Mouse (Mus musculus): ENCODE measurements at regions not wholly inside any gene's neighbourhood (a gene's known extent, or its start where the extent isn't known, plus 50 kb on each side); places are given as distances from the start of the nearest gene placed in this dataset.

DNA sequence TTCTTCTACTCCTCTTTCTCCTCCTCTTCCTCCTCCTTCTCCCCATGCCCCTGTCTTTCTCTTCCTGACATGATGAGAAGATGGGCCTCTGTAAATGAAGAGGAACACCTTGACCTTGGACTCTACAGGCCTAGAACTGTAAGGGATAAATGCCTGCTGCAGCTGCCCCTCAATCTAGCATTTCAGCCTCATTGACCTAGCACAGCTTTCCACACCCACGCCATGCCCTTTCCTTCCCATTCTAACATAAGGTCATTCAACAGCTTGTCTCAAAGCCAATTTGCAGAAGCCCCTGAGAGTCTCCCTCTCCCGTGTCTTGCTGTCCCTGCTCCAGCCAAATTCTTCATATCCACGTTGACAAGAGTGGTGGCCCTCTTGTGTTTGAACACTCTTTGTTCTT is 63.8 kb upstream of the Dscam start:
- no peak for DNase-seq

- DNase-seq = no peak
Observed at GRCm38 (mm10) chr16:97239626-97240025, 69.1 kb upstream of the Dscam start.

DNA sequence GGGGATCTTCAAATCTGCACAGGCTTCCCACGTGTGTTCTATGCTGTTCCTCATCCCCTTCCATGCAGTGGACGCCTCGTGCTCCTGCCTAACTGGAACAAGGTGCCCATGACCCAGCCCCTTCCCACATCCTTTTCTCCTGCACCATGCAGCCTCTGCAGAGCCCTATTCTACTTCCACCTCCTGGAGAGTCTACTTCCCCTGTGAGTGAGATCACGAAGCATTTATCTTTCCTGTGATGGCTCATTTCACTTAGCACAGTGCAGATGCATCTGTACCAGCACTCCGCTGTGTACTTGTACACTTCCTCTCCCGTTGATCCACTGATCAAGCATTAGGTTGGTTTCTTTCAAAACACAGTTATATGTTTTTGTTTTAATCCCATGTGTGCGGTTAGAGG is 69.5 kb upstream of the Dscam start:
- DNase-seq = no peak

GRCm38 (mm10) chr16:97240859-97241360 is 70.4 kb upstream of the Dscam start:
- no peak for DNase-seq

DNA sequence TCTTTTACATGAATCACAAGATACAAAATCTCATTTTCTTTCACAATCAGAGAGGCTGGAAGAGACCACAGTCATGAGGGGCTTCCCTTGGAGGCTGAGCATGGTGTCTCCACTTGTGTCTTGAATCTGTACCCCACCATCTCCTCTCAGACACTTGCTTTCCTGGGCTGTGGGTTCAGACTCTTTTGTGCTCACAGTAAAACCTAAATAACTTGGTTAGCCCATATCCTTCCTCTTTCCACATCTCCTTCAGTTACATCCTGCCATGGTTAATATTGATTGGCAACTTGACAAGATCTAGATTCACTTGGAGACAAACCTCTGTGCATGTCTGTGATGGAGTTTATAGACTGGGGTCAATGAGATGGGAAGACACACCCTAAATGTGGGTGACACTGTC is 71.1 kb upstream of the Dscam start:
- no peak for DNase-seq

DNA sequence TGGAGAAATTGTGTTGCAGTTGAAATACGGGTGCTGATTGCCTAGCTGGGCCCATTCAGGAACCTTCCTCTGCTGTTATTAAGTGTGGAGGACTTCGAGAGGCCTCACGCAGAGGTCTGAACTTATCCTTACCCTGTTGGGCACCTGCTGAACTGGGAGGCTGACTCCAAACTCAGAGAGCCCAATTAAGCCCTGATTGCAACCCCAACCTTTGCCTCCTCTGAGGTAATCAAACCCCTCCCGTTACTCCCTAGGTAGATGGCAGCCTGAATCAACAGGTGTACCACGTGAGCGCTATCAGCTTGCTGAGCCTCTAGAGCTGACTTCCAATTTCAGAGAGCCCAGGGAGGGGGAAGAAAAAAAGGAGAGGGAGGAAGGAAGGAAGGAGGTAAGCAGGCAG is 79.9 kb upstream of the Dscam start:
- DNase-seq = no peak

DNA sequence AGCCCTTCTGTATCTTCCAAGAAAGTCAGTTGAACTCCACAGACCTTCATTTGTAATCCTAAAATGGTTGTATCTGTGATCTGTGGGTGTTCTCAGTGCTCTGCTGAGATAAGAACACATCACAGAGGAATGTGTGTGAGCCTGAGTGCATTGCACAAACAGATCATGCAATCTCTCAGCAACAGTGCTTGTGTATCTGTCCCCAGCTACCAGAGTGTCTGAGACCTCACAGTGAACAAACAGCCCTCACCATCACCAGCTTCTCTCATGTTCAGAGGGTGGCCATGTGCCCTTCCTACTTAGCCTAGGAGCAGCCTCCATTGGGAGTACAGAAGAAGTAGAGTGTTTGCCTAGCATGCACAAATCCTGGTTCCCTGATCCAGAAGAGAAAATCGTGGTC is 82.0 kb upstream of the Dscam start:
- DNase-seq = no peak

DNA sequence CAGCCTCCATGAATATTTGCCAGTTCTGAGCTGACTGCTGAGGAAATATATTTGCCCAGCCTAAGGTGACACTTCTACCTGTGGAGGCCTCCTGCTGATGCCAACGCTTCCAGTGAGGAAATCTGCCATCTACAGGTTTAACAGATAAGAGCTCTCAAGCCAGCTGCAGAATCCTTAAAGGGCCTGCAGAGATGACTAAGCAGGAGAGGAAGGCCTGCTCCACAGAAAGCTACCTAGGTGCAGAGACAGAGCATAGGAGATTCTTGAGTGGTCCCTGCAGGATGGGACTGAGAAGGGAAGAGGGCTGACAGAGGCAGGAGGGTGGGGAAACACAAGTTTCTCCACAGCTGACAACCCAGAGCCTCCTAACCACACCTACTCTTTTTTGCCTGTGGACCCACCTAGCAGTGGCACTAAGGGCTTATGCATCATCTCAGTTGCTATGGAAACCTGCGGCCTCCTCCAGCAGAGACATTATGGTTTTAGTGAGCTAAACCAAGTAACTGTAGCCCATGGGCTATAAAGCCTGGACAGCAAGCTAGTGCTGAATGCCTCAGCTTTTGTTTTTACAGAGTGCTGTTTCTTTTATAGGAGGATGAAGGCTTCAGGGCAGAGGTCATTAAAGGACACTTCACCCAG is 82.6 kb upstream of the Dscam start:
- no peak for DNase-seq

DNA sequence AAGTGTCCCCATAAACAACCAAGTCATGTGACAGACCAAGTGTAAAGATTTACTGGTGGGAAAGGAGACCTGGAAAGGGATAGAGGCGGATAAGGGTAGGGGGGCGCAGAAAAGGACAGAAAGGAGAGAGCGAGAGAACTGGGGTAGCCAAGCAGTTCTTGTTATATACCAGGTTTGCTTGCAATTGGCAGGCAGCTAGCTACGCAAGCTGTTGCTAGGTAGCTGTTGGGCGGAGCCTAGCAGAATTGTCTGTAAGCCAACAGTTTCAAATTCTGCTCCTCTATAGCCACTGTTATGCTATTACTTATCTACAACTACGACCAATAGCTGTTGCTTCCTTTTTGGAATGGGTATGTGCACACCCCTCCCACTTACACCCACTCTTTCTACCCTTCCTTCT is 88.3 kb upstream of the Dscam start:
- no peak for DNase-seq

DNA sequence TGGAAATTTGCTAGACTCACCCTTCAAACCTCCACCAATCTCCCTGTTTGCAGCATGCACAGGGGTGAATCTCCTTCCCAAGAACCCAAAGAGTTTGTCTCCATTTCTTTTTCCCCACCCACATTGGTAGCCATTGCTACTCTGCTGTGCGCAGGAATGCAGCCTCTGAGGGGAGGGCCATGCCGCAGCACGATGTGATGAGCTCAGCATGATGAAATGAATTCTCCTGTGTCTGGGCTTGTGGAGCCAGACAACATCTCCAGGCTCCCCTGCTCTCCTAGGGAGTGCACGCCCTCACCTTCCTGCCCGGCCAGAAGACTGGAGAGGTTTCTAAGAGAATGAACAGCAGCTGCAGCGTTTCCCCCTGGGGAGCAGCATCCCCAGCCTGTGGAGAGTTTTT is 92.9 kb upstream of the Dscam start:
- DNase-seq = no peak

DNA sequence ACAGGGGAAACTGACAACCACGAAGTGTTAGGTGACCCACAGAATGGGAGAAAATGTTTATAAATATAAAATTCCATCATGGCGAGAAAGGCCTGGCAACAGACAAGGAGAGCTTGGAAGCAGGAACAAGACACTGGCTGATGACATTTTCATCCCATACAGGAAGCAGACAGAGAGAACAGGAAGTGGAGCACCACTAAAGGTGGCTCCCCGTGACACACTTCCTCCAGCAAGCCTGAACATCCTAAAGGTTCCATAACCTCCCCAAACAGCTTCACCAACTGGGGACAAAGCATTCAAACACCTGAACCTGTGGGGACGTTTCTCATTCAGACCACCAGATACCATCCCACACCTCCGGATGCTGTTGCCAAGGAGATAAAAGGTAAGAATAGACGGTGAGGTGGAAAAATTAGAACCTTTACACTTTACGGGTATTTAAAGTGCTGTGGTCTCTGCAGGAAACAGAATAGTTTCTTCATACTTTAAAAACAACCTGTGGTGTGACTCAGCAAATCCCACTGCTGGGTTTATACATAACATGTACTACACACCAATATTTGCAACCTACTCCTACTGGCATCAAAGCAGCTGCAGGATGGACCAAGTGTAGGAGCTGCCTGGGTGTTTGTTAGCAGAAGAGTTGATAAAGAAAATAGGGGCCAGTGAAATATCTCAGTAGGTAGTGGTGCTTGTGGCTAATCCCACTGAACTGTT is 86.0 kb upstream of the Bace2 start:
- DNase-seq = no peak

DNA sequence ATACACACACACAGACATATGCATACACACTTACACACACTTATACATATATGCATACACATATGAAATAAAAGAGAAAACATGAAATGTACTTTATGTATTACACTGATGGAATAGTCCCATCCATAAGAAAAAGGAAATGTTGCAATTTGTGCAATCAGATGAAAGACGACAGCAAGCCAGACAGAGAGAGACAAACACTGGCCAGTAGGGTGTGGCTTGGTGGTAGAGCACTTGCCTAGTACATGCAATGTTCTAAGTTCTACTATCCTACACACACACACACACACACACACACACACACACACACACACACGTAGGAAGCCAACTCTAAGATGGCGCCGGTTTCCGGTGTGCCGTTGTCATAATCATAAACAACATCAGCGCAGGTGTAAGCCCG is 85.3 kb upstream of the Bace2 start:
- DNase-seq = no peak

DNA sequence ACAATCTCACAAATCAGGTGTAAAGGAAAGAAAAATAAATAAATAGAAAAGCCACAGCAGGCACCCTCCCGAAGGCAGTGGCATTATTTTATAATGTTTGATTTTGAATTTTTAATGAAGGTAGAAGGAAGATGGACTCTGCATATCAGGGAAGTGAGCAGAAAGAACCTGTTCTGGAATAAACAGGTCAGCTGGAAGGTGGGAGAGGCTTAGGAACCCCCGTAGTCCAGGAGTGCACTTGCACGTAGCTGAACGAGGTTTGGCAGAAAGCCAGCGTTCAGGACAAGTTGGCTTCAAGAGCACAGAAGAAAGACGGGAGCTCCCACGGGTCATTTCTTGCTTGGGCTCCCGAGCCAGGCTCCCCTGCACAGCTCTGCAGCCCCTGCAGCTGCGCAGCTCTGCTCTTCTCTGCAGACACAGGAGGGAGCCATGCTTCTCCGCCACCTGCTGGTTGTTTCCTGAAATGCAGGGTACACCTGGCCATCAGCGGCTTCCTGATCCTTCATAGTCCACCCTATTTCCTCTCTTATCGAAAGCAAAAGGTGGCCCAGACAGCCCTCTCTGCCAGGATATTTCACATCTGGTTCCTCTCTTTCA is 84.4 kb upstream of the Bace2 start:
- DNase-seq = peak; percentile 52

- no peak for DNase-seq
Observed at GRCm38 (mm10) chr16:97278913-97279312, 77.6 kb upstream of the Bace2 start.

GRCm38 (mm10) chr16:97281615-97282110 is 74.9 kb upstream of the Bace2 start:
- DNase-seq = no peak

- DNase-seq = no peak
Observed at GRCm38 (mm10) chr16:97282943-97283342, 73.6 kb upstream of the Bace2 start.

- DNase-seq = no peak
Observed at GRCm38 (mm10) chr16:97285886-97286447, 70.6 kb upstream of the Bace2 start.

DNA sequence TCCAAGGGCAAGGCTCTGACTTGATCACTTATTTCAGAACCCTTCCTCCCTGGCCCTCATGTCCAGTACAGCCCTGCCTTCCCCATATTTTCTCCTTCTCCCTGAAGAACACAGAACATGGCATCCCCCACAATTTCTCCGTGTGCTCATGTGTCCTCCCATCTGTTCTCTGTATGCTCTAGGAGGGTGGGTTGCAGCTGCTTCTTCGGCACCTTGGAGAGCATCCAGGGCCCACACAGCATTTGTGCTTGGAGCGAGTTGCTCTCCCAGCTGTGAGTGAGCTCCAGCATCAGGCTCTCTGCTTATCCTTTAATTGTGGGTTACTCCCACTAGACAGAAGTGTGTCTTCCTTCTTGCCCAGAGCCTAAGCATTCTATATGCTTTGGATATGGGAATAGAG is 69.8 kb upstream of the Bace2 start:
- DNase-seq = no peak

GRCm38 (mm10) chr16:97288634-97289033 is 67.9 kb upstream of the Bace2 start:
- no peak for DNase-seq

DNA sequence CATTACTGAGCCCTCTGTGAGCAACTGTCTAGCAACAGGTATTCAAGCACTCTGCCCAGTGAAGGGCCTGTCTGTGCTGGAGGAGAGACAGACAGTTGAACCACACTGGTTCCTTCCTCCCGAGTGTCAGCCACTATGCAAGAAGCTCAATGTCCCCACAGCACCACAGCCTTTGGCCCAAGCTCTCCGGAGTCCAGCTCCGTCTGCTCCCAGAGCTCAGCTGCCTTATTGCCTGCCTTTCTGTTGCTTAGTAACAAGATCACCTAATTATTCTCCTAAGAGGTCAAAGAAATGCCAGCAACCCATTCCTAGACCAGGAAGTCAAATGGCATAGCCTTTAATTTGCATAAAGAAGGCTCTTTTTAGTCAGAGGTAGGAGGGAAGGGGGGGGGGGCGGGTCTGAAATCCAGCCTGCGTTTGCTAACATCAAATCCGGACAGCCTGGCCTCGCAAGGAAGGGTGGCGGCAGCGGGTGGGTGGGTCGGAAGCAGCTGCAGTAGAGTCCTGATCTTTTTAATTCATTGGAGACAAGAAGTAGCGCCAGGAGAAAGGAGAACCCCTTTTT is 64.0 kb upstream of the Bace2 start:
- no peak for DNase-seq

GRCm38 (mm10) chr16:97293273-97293672 is 63.3 kb upstream of the Bace2 start:
- peak; percentile 45 for DNase-seq

DNA sequence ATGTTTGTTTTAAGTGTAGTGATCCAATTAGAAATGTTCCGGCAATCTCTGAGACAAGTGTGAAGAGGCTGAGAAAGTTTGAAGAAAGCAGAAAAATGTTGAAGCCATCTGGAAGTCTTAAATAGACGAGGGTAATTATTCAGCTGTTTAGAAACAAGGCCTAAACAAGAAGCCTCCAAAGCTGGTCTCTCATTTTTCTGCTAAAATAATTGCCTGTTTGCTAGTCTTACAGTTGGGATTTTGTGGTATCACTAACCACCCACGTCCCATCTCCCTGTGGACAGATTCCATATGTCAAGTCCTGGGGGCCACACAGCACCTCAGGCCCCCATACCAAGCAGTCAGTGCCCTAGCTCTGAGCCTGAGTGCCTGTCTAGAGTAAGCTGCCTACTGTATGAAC is 59.4 kb upstream of the Bace2 start:
- DNase-seq = no peak

- DNase-seq = no peak
Observed at GRCm38 (mm10) chr16:97304156-97304735, 52.3 kb upstream of the Bace2 start.

All from cerebellum, adult 9-10 months (tissue).